Mouse (Mus musculus): Measurements from ENCODE around the gene Efna5. TPM values are rescaled to one million over a fixed set of nuclear protein-coding genes. Genes with fewer than 3 reads are reported as not detected.

Gene Efna5
- polyA plus RNA-seq, 1 experiment from 2014 or later, result 24.5 TPM

DNA sequence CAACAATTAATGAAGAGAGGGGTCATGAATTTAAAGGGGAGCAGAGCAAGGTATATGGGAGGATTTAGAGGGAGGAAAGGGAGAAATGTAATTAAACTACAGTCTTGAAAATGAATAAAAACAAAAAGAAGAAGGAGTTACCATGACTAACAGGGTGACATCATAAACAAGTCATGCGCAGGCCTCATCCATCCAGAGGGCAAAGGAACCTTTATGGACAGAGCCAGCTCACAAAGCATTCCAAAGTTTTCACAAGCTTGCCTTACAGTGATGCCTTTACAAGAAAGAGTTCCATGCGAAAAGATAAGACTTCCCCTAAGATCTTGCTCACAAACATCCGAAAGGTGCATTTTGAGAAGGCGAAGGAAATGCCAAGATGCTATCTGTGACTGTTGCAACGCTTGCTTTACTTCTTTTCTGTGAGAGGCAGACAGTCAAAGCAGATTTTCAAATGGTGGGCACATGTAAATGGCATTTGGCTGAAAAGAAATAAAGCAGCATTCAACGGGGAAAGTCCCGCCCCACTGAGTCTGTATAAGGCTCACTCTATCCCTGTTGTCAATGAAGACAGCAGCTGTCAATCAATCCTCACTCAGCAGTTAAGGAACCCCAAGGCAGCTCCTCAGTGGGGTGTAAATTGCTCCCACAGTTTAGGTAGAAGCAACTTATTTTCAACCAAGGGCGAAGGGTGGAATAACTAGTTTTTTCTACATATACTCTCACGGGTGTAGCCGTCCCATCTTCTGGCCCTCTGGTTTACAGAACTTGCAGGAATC lies 152.8 kb downstream of the Efna5 start:
- Histone ChIP-seq H3K9me3 (replicated peaks) (no peaks in the 10 kb centered on the region), H3K9ac (no peak overlapping the region), H3K36me3 (no peaks in the 10 kb centered on the region), H3K27me3 (replicated peaks) (no peaks in the 10 kb centered on the region), H3K4me3 (no peak overlapping the region), H3K27ac (ENCODE audit: poor library complexity, severe bottlenecking) (no peak overlapping the region), H3K4me2 (no peak overlapping the region), H3K4me1 (replicated peaks) (peaks cover 40% of the 10 kb centered on the region)
- 63% methylated on average over 10 of the region's 10 CpGs for WGBS
- ATAC-seq (ENCODE audit: insufficient number of reproducible peaks, low FRiP score), result no peak

DNA sequence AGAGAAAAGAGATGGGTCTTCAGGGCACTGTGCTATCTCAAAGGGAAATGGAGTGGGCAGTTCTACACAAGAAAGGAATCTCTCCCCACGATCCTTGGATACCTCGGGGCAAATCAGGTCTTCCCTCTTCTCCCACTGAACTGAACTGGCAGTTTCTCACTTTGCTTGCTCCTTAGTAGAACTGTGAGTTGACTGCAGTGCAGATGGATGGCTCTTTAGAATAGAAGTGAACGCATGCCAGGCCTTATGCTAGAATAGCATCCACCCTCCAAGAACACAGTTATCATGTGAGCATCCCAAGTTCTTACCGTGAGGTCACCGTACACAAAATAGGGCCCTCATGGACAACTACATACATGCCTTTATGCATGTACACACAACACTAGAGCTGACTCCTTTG lies 155.0 kb downstream of the Efna5 start:
- Histone ChIP-seq H3K27me3 (replicated peaks) (no peaks in the 10 kb centered on the region), H3K9me3 (replicated peaks) (no peaks in the 10 kb centered on the region), H3K4me3 (no peak overlapping the region), H3K4me1 (replicated peaks) (peaks cover 54% of the 10 kb centered on the region), H3K4me2 (no peak overlapping the region), H3K27ac (ENCODE audit: poor library complexity, severe bottlenecking) (no peak overlapping the region), H3K36me3 (no peaks in the 10 kb centered on the region), H3K9ac (no peak overlapping the region)
- ATAC-seq (ENCODE audit: insufficient number of reproducible peaks, low FRiP score), result no peak
- WGBS, result 63% methylated on average over 5 of the region's 5 CpGs

DNA sequence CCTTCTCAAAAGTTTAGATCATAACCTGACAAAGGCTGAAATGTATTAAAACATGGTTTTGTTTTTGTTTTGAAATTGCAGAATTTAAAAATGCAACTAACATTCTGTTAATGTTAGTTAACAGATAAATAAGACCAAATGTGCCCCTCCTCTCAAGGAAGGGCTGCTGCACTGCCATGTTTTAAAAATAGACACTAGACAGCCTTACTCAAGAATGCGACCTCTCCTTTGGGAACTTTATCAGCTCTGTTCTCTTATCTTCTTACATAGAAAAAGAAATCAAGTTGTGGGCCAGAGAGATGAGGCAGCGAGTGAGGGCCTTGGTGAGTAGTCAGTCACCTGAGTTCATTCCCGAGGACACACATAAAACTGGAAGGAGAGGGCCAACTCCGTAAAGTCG lies 158.2 kb downstream of the Efna5 start:
- H3K4me3 ChIP-seq, result no peak overlapping the region
- H3K36me3 ChIP-seq, result no peaks in the 10 kb centered on the region
- H3K9ac ChIP-seq, result no peak overlapping the region
- H3K9me3 ChIP-seq (replicated peaks), result no peaks in the 10 kb centered on the region
- peak overlapping the region; percentile 57 for H3K4me2 ChIP-seq
- ATAC-seq (ENCODE audit: insufficient number of reproducible peaks, low FRiP score), result no peak
- peaks cover 34% of the 10 kb centered on the region for H3K4me1 ChIP-seq (replicated peaks)
- WGBS, result 14% methylated on average over 5 of the region's 5 CpGs
- no peaks in the 10 kb centered on the region for H3K27me3 ChIP-seq (replicated peaks)
- H3K27ac ChIP-seq (ENCODE audit: poor library complexity, severe bottlenecking), result 0 out of 2 replicates have a peak overlapping the region, but pooled peaks have one; percentile 27

DNA sequence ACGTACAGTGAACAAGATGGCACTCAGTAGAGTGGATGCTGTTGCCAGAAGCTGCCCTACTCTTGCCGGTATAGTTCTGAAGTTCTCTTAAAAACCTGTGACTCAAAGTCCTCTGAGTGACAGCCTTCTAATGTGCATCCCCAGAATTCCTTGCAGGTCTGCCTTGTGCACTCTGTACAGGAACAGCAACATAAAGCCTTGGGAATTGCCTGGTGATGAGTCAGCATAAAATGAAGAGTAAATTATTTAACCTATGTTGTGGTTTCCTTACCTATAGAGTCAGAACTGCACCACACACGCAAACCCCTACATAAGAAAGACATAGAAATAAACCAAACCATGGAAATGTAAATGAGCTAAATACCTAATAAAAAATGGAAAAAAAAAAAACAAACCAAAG lies 159.5 kb downstream of the Efna5 start:
- Histone ChIP-seq H3K27ac (ENCODE audit: poor library complexity, severe bottlenecking) (no peak overlapping the region), H3K9ac (no peak overlapping the region), H3K4me1 (replicated peaks) (peaks cover 35% of the 10 kb centered on the region), H3K4me3 (no peak overlapping the region), H3K27me3 (replicated peaks) (no peaks in the 10 kb centered on the region), H3K36me3 (no peaks in the 10 kb centered on the region), H3K4me2 (no peak overlapping the region), H3K9me3 (replicated peaks) (no peaks in the 10 kb centered on the region)
- 76% methylated on average over 3 of the region's 3 CpGs for WGBS
- ATAC-seq (ENCODE audit: insufficient number of reproducible peaks, low FRiP score), result no peak

DNA sequence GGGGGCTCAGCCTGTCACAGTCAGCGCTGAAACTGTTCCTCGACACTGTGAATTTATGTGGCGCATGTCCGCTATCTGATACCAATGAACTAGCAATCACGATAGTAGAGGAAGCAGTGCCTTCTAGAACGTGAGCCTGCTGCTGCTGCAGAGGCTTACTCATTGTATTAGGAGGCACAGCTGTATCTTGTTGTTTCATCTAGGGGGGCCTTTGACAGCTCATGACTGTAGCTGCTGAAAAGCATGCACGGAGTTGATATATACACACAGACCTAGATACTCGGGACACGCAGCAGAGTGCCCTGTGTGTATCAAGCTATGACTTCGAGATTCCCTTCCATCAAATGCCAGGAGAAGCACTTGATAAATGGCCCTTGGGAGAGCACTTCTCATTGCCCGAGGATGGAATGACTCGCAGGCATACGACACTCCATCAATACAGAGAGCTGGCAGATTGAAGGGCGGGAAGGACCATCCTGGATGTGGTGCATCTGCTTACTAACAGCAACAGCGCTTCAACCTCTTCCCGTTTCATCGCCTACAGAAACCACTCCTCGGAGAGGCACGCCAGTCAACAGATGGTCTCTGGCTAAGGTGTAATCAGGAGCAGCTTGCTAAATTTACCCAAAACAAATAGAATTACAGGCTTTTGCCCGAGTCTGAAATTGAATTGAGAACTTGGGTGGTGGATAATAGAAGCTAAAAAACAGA lies 160.2 kb downstream of the Efna5 start:
- 51% methylated on average over 20 of the region's 20 CpGs for WGBS
- Histone ChIP-seq H3K27ac (ENCODE audit: poor library complexity, severe bottlenecking) (no peak overlapping the region), H3K9ac (no peak overlapping the region), H3K4me2 (peak overlapping the region; percentile 9; the same call in 1 of the 2 replicates), H3K4me1 (replicated peaks) (peaks cover 31% of the 10 kb centered on the region), H3K4me3 (no peak overlapping the region), H3K9me3 (replicated peaks) (no peaks in the 10 kb centered on the region), H3K36me3 (no peaks in the 10 kb centered on the region), H3K27me3 (replicated peaks) (no peaks in the 10 kb centered on the region)
- ATAC-seq (ENCODE audit: insufficient number of reproducible peaks, low FRiP score), result no peak

DNA sequence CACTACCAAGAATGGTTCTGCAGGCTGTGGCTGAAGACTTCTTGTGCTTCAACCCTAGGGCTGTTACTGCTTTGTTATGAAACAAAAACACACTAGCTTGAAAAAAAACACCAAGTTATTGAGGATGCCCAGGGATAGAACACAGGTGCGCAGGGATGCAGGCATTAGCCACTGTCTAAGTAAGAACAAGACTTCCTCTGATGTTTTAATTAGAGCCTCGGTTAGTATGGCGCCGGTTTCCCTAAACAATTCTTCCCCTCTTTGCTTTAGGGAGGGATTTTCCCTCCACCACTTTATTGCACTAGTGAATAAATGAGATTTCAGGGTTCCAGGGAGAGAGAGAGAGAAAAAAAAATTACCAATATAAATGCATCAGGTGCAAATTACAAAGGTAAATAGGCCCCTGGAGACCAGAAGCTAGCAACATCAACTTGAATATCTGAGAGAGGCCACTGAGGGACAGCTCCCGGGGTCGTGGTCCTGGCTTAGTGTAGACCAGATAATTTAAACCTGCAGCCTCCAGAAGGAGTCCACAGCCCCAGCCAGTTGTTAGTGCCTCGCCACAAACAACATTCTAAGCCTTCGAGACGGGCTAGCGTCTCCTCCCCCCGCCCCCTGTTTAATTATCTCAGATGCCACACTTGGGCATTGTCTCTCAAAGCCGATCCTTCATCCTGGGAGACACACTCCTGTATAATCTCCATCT lies 163.5 kb downstream of the Efna5 start:
- ATAC-seq (ENCODE audit: insufficient number of reproducible peaks, low FRiP score), result no peak
- 55% methylated on average over 12 of the region's 12 CpGs for WGBS
- Histone ChIP-seq H3K36me3 (no peaks in the 10 kb centered on the region), H3K27ac (ENCODE audit: poor library complexity, severe bottlenecking) (no peak overlapping the region), H3K9ac (no peak overlapping the region), H3K27me3 (replicated peaks) (no peaks in the 10 kb centered on the region), H3K4me3 (no peak overlapping the region), H3K4me2 (no peak overlapping the region), H3K4me1 (replicated peaks) (peaks cover 30% of the 10 kb centered on the region), H3K9me3 (replicated peaks) (no peaks in the 10 kb centered on the region)

DNA sequence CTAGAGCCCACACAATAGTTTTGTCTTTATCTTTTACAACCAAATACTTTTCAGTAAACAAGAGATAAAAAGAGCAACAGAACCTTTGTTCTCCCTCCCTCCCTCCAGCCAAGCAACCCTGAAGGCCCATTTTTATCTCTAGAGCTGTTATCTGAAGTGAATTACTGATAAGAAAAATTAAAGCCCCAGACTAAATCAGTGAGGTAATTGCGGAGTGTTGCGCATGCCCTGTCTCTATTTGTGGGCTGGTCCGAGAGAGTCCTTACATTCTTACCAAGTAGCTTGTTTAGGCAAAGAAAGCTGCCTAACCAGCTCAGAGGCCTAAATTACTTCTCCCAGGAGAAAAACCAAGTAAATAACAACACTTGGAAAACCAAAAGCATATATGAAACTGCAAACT lies 167.7 kb downstream of the Efna5 start:
- H3K9me3 ChIP-seq (replicated peaks), result no peaks in the 10 kb centered on the region
- WGBS, result 39% methylated on average over 3 of the region's 3 CpGs
- H3K27me3 ChIP-seq (replicated peaks), result no peaks in the 10 kb centered on the region
- no peak overlapping the region for H3K4me2 ChIP-seq
- no peak overlapping the region for H3K27ac ChIP-seq (ENCODE audit: poor library complexity, severe bottlenecking)
- no peak for ATAC-seq (ENCODE audit: insufficient number of reproducible peaks, low FRiP score)
- H3K36me3 ChIP-seq, result no peaks in the 10 kb centered on the region
- no peak overlapping the region for H3K9ac ChIP-seq
- H3K4me1 ChIP-seq (replicated peaks), result peaks cover 12% of the 10 kb centered on the region
- no peak overlapping the region for H3K4me3 ChIP-seq

DNA sequence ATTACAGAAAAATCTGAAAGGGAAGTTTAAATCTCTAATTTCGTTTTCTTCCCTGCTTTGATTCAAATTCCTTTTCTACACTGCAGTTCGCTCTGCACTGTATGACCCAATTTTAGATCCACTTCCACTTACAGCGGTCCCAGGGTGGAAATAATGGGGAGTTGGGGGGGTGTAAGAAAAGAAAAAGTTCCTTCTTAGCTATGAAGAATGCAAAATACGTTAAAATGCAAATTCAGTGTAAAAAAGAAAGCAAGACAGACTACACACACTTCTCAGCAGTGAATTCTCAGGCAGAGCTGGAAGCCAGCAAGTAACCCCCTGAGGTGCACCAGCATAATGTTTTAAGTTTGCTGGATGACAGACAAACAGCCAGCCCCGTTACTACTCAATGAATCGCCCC lies 174.7 kb downstream of the Efna5 start:
- Histone ChIP-seq H3K36me3 (no peaks in the 10 kb centered on the region), H3K27ac (ENCODE audit: poor library complexity, severe bottlenecking) (no peak overlapping the region), H3K4me2 (no peak overlapping the region), H3K9me3 (replicated peaks) (peaks cover 3% of the 10 kb centered on the region), H3K9ac (no peak overlapping the region), H3K4me1 (replicated peaks) (peaks cover 5% of the 10 kb centered on the region; the same call in 1 of the 2 replicates), H3K27me3 (replicated peaks) (no peaks in the 10 kb centered on the region), H3K4me3 (no peak overlapping the region)
- no peak for ATAC-seq (ENCODE audit: insufficient number of reproducible peaks, low FRiP score)
- WGBS, result 70% methylated on average over 6 of the region's 6 CpGs

DNA sequence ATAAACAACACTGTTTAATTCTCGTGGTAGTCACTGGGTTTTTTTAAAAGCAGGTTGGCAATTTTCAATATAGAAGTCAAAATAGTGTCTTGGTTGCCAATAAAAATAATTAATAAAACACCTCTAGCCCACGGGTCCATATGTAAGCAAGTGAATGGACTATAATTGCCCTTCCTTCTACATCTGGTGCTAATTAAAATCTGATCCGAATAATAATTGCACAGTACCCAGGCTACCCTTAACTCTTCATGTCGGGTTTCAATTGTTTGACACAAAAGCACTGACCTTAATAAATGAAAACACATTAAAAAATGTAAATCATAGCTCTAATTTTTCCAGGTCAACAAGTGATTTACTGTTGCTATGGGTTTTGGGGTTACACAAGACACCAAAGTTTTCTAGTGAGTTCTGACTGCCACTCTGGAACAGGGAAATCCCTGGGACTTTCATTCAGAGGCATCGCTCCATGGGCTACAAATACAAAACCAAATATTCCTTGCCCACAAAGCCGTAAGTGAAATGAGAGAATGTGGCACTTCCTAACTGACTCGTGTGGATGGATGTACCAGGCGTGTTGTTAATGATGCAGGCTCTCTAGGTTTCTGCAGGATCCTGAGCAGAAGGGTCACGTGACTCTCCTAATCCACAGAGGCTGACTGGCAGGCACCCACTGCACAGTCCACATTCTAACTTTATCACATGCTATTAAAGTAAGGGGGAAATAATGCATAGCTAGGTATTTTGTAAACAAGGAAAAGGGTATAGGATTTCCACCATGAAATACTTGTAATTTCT lies 178.9 kb downstream of the Efna5 start:
- ATAC-seq (ENCODE audit: insufficient number of reproducible peaks, low FRiP score), result no peak
- Histone ChIP-seq H3K4me1 (replicated peaks) (peaks cover 14% of the 10 kb centered on the region), H3K9ac (no peak overlapping the region), H3K27ac (ENCODE audit: poor library complexity, severe bottlenecking) (no peak overlapping the region), H3K4me2 (no peak overlapping the region), H3K4me3 (no peak overlapping the region), H3K9me3 (replicated peaks) (peaks cover 3% of the 10 kb centered on the region), H3K36me3 (no peaks in the 10 kb centered on the region), H3K27me3 (replicated peaks) (no peaks in the 10 kb centered on the region)
- WGBS, result 66% methylated on average over 9 of the region's 9 CpGs

DNA sequence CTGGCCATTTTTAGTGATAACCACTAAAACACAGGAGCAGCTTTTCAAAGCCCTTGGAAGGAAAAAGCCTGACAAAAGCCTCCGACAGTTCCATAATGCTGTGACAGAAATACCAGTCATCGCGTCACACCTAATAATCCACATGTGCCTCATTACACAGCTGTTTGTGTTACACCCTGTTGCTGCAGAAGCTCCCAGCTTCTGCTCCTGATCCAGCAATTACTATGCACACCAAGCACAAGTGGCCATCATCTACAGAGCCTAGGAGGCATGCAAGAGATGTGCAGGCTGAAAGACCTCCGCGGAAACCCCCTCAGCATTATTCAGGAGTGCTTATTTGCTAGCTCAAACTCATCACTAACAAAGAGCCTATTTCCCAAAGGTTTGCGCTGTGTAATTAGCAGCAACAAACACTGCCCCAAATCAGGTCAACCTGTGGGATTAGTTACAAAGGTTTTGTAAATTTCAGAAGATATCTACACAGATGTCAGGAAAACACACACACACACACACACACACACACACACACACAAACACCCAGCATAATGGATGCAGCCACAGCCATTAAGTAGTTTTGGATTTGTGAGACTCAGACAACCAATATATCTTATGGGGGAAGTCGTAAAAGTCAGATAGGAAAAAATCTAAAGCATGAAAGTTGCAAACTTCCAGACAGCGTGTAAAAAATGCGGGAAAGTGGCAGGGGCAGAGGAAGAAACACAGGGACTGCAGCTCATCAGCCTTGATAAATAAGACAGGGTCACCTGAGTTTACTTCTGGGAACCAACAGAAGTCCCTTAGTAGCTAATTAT lies 180.1 kb downstream of the Efna5 start:
- Histone ChIP-seq H3K36me3 (no peaks in the 10 kb centered on the region), H3K4me3 (no peak overlapping the region), H3K9me3 (replicated peaks) (peaks cover 3% of the 10 kb centered on the region), H3K27me3 (replicated peaks) (no peaks in the 10 kb centered on the region), H3K27ac (ENCODE audit: poor library complexity, severe bottlenecking) (no peak overlapping the region), H3K4me2 (no peak overlapping the region), H3K9ac (no peak overlapping the region), H3K4me1 (replicated peaks) (peaks cover 14% of the 10 kb centered on the region)
- no peak for ATAC-seq (ENCODE audit: insufficient number of reproducible peaks, low FRiP score)
- WGBS, result 55% methylated on average over 9 of the region's 9 CpGs

Measured in heart, embryonic 12.5 days (tissue).